Mouse (Mus musculus) brain, embryonic 18.5 days (tissue): ENCODE data around the gene Cdkal1.
A peak's percentile ranks its signal among the peaks of the same experiment; 100 is the strongest.

Experiments
- DNase-seq: peaks from one replicate; pipeline ENCODE4 v3.0.0-alpha.2; 2012; ENCODE audit warnings: low read depth, low spot score

Gene Cdkal1

DNA sequence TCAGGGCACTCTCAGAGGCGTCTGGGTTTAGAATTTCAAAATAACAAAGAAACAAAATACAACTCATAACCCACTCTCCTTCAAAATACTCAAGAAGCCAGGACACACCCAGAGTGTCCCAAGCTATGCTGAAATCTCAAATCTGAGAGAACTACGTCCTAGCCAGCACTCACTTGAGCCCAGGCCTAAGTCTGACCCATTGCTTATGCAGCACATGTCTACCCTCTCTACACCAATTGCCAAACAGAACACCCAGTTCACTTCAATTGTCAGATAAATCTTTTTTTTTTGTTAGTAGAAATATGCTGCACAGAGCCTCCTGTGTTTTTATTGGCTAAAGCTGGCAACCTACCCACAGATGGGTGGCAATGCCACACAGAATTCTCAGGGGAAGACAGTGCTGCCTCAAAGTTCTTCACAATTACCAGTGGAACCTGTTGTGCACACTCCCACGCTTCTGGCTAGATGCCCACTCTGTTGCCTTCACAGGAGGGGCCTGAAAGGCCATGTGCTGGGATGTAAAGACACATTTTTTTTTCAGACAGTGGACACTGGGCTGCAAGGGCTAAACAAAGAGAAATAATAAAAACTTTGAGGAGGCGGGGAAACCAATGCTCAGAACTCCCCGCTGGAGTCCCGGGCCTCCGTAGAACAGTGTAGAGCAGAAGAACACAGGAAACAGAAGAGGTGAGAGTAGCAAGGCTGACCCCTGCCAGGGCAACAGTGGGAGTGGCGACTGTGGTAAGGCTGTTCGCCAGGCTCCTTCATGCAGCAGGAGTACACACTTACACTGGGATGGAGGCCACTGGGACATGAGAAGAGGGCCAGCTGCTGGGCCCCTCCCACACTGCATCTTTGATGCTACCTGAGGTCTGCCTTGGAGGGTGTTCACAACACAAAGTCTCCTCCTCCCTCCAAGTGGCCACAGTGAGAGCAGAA is 273.4 kb downstream of the Cdkal1 start:
- DNase-seq: no peak

DNA sequence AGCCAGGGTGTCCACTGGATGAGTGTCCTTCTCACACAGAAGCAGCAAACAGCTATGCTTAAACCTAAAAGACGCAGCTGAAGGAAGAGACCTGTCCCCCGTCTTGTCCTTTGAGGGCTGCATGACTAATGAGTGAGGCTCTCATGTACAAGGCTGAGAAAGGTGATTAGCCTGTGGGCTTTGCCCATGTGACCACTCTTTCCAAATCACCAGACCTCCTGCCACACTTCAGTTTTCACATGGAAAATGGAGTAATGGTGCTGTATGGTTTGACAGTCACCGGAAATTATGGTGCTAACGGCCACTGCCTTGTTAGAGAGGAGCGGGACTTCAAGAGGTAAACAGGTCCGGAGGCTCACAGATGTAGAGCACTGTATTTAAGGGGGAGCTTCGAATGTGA is 274.7 kb downstream of the Cdkal1 start:
- DNase-seq: no peak

DNA sequence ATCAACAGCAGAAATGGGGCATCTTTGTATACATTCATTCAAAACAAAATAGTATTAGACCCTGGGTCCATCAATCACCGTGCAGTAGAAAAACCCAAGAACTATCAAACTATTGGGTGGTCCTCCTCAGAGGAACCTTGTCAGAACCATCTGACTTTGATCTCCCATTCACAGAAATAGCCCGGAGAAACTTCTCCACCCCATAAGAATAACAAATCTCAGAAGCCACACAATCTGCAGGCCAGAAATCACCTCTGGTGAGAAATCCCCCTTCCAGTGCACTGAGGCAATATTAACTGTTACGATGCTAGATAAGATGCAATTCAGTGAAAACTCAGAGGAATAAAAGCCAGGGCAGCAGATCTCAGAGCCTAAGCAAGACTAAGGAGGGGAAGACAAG is 275.5 kb downstream of the Cdkal1 start:
- no peak for DNase-seq

DNA sequence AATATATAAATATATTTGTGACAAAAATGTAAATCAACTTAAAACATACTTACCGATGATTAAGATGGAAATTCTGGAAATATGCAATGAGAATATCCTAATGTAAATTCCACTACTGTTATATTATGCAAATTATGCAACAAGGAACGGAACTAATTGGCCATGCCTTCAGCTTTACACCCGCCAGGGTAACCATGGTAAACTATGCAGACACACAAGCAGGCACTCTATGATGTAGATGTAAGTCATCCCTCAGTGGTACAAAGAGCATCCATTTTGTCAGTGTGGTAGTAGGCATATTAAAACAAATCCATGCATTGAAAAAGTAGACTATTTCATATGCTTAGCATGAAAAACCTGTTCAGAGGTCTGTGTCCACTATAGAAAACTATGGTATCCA is 276.9 kb downstream of the Cdkal1 start:
- no peak for DNase-seq

DNA sequence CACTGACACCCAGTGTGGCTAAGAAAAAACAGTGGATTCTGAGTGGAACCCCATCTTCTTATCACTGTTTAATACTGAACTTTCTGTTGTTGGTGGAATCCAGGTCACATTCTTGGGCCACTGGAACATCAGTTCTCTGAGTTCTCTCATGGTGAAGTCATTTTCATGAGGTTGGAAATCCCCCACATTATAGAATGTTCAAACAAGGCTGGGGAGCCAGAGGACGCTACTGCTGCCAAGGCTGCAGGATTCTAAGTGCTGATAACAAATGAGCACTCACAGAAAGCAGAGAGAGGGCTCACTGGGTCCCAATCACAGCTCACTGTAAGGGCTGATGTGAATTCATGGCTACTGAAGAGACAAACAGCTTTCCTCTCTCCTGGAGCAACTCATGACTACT is 280.7 kb downstream of the Cdkal1 start:
- DNase-seq: no peak

DNA sequence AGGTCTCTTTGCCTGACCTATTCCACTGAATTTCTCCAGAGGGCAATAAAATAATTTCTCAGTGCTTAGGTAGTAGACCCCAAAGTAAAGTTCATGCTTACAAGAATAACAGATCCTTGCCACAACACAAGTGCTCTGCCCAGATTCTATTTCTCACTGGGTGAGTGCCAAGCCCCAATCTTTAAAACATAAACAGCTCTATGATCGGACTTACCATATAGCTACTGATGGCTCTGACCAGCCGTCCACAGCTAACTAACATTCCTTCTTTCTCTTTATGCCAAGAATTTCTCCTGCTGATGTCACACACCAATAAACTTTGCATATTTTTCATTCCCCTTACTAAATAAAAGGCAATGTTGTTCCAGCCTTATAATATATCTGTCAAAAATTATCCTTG is 283.0 kb downstream of the Cdkal1 start:
- DNase-seq: no peak

DNA sequence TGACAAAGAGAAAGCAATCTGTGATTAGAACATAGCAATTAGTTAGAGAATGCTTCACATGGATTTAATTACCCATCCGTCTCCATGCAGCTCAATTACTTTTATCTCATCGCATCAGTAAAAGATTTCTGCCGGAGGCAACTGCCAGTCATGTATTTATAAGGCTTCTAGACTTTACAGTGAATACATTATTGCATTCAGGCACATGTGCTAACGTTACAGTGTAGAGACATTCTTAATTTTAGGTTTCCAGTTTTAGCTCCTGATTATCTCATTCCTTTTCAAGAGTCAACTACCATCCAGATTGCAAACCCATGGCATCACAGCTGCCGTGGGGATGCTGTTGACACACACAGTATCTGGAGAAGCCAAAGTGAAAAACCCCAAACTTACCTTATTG is 289.8 kb downstream of the Cdkal1 start:
- peak; percentile 73 for DNase-seq

DNA sequence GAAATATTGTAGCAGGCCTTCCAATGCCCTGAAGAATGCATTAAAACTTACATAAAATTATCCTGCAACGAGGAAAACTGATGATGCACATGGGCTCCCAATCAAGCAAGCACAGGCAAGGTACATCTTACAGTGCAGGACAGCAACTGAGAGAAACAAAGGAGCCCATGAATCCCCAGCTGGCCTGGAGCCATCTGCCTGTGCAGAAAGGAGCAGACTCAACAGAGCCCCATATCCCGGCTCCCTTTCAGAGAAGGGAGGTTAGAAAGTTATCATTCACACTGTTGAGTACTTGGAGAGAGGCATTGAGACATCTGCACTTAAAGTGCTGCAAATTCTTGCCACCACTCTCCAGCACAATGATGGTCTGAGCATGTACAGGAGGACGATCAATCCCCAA is 296.3 kb downstream of the Cdkal1 start:
- DNase-seq: no peak

DNA sequence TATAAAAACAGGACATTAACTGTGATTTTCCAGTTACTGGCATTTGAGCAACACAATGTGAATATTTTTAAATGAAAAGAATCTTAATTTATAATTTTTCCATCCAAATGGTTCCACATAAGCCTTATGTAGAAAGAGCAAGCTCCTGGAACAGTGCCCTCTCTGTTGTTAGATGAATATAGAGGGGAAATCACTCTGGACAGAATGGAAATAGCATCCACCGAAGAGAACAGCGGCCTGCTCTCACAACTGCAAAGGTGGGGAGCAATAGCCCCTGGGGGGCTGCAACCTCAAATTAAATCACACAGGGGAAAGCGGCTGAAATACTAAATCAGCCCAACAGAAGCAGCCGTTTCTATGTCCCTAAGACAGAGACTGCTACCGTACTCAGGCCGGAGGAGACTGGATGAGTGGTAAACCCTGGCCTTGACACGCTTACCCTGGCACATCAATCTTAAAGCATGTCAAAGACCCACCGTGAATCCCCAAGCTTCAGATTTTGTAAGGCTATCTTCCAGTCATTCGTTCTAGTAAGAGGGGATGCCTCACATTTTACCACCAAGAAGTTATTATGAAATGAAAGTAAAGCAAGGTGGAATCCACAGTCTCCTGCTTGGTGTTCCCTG is 300.2 kb downstream of the Cdkal1 start:
- no peak for DNase-seq

DNA sequence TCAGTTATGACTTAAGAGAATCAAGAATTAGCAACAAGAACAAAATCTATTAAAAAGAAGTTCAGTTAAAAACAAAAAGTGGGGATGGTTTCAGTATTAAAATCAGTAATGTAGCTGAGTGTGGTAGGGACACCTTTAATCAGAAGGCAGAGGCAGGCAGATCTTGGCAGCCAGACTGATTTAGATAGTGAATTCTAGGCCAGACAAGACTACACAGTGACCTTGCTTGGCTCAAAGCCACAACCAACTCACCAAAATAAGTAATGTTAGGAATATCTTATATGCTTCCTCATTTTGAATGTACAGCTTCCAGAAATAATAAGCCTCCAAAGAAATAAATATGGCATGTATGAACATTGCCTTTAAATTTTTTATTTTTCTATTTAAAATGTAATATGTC is 301.7 kb downstream of the Cdkal1 start:
- no peak for DNase-seq

DNA sequence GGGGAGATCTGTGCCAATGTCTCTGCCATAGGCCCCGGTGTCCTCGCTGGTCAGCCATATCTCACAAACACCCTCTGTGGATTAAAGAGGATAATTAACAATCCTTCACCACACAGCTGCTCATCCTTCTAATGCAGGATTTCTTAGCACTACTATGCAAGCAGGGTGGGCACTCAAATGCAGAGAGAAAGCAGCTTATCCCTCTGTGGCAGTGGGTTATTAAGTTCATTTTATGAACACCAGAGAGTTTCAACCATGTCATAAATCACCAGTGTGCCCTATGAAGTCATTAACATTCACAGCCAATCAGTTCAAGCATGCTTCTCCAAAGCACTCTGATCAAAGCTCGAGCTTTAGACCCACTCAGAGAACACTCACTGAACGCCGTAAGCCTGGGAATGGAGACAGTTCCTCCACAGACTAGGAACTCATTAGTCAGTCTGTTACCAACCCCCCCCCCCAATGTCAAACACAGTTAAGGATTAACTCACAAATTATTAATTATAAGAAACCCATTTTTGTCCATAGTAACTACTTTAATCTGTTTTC is 303.1 kb downstream of the Cdkal1 start:
- DNase-seq: no peak

DNA sequence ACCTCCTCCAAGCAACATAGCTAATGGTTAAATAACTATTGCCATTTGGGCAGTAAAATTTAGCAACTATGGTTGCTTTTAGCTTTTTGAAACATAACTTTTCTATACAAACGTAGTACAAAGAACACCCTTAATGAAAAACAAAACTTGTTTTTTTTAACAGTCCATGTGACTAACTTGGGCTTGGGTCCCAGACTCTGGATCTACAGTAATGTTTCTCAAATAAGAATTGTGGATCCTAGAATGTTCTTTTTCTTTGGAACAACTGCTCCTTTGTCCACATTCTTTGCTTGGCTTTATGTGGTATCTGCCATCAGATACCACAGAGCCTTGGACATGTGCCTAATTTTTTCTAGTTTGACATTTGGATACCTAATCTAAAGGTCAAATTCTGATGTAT is 304.6 kb downstream of the Cdkal1 start:
- no peak for DNase-seq

DNA sequence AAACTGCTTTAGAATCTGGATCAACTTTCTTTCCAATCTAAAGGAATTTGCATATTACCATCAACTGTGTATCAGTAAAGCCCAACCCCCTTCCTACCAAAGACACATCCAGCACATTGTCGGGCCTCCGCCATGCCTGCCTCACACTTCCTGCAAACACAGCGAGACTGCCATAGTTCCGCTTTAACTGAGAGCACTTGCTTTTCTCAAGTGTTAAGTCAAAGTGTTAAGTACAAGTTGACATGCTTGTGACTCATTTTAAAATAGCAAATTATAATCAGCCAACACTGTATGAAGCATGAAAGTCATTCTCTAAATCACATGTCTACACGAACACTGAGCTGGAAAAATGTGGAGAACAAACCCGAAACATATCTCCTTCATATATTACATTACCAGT is 305.3 kb downstream of the Cdkal1 start:
- DNase-seq: peak; percentile 46

DNA sequence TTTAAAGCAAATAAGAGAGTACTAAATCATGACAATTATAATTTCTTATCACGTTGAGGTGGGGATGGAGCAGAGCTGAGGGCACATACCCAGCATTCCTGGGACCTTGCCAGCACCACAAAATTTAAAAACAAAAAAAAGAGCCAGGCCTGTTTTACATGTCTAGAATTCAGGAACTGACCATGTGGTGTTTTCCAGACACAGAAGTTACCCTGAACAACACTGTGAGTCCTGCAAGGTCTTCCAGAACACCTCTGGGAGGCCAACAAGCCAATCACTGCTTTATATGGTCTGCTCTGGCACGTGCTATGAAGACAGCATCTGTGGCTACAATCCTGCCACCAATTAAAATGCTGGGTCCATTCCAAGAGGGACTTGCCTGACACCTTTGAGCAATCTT is 305.7 kb downstream of the Cdkal1 start:
- DNase-seq: no peak

DNA sequence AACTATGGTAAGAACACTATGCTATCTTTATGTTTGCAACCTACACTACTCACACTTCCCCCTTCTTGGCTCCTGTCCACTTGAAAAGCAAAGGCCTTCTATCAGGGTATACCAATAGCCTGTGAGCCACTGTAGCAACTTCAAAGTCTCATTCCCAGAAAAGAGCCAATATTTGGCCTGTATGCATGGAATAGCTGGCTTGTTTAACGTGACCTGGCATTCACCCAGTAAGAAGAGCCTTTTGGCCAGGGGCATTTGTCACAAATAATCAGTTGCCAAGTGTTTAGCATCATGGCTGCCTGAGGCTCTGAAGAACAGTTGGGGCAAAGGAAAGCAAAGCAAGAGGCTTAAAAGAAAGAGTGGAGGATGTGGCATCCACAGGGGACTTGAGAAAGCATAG is 317.6 kb downstream of the Cdkal1 start:
- DNase-seq: no peak

DNA sequence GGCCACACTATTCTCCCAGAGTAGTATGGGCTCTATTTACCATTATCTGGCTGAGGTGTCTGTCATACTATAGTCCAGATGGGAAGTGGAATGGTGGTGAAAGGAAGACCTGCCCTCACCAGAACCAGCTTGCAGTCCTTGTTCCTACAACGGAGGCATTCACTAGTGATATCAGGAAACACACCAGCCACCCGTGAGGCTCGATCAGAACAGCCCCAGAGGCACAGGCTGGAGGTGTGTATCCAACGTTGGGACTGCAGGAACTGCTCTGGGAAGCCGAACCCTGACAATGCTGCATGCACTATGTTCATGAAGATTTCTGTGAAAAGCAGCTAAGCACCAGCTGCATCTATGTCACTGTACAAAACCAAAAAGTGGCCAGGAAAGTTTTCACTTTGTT is 321.9 kb downstream of the Cdkal1 start:
- DNase-seq: no peak

DNA sequence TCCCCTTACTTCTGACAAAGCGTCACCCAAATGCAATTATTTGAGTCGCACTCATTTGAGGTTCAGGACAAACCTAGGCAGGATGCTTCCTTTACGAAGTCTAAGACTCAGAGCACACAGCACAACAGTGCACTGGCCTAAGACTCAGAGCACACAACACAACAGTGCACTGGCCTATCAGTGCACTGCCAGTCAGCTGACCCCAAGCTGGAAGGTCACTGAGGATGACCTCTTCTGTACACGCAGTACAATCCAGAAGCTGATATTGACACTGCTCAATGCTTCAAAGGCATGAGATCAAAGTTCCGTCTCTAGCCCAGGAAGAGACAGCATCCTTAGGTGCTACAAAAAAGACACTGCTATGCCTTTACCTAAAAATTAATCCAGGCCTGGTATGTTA is 327.1 kb downstream of the Cdkal1 start:
- no peak for DNase-seq

DNA sequence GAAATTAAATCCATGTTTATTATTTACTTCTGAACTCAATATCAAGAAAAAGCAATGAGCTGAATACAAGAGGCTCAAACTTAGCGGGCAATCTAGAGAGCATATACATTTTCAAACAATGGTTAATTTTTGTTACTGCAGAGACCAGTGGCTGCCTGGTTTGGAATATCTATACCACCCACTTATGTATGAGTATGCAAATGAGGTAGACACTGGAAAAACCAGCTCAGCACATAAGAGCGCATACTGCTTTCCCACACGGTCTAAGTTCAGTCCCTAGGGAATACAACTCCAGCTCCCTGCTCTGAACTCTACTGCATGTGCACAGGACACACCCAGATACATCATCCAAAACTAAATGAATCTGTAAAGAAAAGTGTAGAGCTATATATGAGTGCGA is 334.2 kb downstream of the Cdkal1 start:
- DNase-seq: no peak

DNA sequence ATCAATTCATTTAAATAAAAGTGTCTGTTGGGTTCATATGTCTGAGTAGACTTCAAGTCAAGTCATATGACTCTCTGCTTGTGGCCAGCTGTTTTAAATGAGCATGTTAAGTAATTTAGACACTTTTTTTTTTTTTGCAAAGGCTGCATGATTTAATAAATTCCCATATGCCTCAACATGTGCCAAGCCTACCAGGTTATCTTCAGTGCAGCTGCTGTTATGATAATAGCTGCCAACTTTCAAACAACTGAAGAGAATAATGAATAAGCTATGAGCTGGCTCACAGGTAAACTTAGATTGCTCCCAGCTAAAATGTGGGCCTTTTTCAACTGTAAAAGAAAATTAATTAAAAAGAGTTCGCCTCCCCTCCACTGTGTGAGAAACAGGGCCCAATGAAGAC is 341.4 kb downstream of the Cdkal1 start:
- DNase-seq: no peak

DNA sequence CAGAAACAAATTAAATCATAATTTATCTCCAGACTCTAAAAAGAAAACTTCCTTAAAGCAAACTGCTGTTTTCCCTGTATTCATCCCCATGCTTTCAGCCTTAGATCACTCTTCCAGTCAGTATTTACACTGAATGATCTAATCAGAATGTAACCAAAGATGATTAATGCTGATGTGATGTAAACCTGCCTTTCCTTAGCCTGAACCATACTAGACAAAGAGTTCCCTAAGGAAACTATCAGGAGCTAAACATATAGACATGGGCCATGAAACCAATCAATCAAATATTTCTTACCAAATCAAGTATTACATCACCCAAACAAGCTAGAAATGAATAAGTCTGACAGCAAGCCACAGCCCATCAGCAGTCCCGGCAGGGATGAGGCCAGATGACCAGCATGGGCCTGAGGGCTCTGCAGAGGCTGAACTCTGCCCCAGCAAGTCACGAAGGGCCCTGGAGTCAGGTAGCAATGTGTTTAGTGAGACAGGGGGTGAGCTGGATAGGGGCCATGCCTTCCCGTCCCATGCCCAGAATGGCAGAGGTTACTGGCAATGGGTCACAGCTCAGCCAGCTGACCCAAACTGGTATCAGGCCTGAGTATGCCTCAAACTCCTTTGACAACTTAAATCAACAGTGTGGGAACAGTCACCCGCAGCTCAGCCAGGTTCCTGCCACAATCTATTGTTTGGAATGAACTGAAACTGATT is 350.5 kb downstream of the Cdkal1 start:
- DNase-seq: no peak

DNA sequence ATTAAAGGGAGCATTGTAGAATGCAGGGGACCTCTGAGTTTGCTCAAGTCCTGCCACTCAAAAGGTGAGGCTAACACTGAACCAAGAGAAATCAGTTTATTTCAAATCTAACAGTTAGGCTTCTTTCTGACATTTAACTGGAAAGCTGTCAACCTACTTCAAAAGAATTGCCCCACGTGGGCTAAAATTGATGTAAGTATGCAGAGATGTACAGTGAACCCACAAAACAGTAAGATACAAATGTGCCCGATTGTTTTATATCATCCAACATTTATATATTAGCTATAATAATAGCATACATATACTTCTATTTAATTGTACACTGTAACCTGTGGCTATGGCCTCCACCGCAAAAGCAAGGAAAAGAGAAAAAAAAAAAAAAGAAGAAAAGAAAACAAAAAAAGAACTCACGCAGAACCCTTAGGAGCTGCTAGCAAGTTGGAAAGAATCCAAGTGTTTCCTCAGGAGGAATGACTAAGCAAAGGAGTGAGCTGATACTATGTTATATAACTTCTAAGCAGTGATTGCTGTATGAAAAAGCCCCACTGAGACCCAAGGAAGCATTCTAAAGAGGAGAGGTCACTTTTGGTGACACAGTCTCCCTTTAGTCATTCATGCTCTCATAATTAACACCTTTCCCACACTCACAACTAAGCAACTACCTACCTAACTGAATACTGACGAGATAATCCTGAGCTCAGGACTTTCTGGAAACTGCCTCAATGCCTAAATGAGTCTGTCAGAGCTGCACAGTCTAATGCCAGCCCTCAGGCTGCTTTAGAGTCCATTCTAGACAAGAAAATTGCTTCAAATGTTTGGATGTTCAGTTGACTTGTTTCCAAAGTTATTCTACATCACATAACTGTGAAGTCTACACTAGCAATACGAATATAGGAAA is 352.1 kb downstream of the Cdkal1 start:
- no peak for DNase-seq
